Mouse (Mus musculus) kidney, postnatal 36 days (tissue): ENCODE data around the gene Abi3.

Source experiments
- DNase-seq, 2 experiments: peaks; one replicate each; pipeline ENCODE4 v3.0.0; 2021 to 2022; ENCODE audit warnings: mixed read lengths in 2 of 2

Abi3 gene

GRCm38 (mm10) chr11:95783457-95783856 lies 58.8 kb downstream of the Abi3 start:
- DNase-seq, result no peak

- DNase-seq, result no peak
Observed at GRCm38 (mm10) chr11:95781557-95781956, 60.7 kb downstream of the Abi3 start.

GRCm38 (mm10) chr11:95780480-95780879 lies 61.8 kb downstream of the Abi3 start:
- DNase-seq, result no peak
